Mouse (Mus musculus): ENCODE data around the gene Sgpp2.

DNA sequence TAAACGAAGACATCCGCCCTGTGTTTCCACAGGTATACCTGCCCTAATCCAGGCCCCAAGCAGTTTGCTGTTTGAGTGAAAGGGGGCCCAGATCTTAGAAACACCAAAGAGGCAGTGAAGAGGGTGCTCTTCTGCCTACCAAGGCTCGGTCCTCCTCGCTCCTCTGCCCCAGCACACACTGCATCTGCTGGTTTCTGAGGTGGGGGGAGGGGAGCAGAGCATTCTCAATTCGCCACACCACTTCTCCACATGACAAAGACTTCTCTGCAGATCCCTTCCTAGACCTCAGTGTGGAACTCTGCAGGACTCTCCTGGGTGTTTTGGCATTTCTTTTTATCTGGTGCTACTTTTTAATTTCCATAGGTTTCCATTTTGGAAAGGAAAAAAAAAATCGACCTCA lies 85.6 kb downstream of the Sgpp2 start:
- TF ChIP-seq CTCF (IDR thresholded peaks at IDR 0.05; ENCODE audit: low read depth) (no peak), EP300 (IDR thresholded peaks at IDR 0.05; ENCODE audit: low read depth) (no peak)
